Mouse (Mus musculus): ENCODE results near the gene Gp9. TPM values are rescaled to one million over a fixed set of nuclear protein-coding genes. Genes with fewer than 3 reads are reported as not detected.

The Gp9 gene
- total RNA-seq (2014; rRNA removed): 1.7 TPM in 1 of 2 replicates, not detected in the other
- not detected in 2 replicates for polyA plus RNA-seq (2015; fragmentation: Nextera tagmentation; extraction: Ambion mirVana)

DNA sequence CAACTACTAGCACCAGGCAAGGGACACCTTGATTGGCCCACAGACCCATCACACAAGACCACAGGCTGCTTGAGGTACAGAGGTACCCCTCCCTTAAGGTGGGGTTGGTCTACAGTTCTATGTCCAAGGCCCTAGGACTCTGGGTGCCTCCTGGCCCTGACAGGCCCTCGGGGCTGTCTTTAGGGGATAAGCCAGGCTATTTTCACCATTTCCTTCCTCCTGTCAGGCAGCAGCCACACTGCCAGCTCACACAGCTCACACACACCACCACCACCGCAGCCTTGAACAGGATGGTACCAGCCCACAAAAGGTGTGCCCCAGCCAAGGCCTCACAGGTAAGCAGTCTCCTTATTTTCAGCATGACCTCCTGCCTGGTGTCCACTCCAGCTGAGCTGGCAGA, at the start of gene Gp9:
Gene Gp9 (plus strand): TSS at position 231 of the 400 bp plus-strand sequence.
- H3K4me3 ChIP-seq (ENCODE audit: low read depth, low read length): no peak within 1 kb of the TSS
- no peak for ATAC-seq (ENCODE audit: low FRiP score)
- H3K36me3 ChIP-seq (ENCODE audit: insufficient read depth, low read length): no peaks in the 10 kb centered on the region
- H3K4me1 ChIP-seq (ENCODE audit: insufficient read depth, low read length): no peaks in the 10 kb centered on the region
- TF ChIP-seq CTCF (IDR thresholded peaks at IDR 0.05): no peak
- H3K27ac ChIP-seq (ENCODE audit: low read depth, low read length): no peak within 1 kb of the TSS
- no peak for DNase-seq (ENCODE audit: low spot score)
- no peaks in the 10 kb centered on the region for H3K9me3 ChIP-seq (ENCODE audit: low read length)
- H3K27me3 ChIP-seq (ENCODE audit: insufficient read depth, low read length): no peaks in the 10 kb centered on the region
- WGBS: 65% methylated on average over 2 of the region's 2 CpGs
- H3K4me2 ChIP-seq (ENCODE audit: low read depth, low read length, poor library complexity, severe bottlenecking): no peak within 1 kb of the TSS
- no peak within 1 kb of the TSS for H3K9ac ChIP-seq (replicated peaks; ENCODE audit: low read length, poor library complexity, severe bottlenecking)

DNA sequence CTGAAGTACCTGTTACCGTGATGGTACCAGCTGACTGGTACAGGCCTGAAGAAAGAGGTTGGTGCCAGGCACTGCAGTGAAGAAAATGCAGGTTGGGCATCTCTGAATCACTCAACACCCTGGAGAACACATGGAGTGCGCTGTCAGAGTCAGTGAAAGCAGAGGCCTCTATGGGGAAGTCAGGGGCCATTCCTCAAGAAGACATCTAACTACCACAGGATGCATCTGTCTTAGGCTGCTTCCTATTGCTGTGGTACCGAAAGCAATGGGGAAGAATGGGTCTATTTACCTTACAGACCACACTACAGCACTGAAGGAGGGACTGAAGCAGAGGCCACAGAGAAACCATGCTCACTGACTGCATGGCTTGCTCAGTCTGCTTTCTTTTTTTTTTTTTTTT, 49.8 kb upstream of the Gp9 start:
- Histone ChIP-seq H3K27ac (ENCODE audit: low read depth, low read length) (no peak overlapping the region), H3K27me3 (ENCODE audit: insufficient read depth, low read length) (peaks cover 3% of the 10 kb centered on the region; the same call in 1 of the 2 replicates), H3K36me3 (ENCODE audit: insufficient read depth, low read length) (no peaks in the 10 kb centered on the region), H3K9me3 (ENCODE audit: low read length) (no peaks in the 10 kb centered on the region), H3K9ac (replicated peaks; ENCODE audit: low read length, poor library complexity, severe bottlenecking) (no peak overlapping the region), H3K4me2 (ENCODE audit: low read depth, low read length, poor library complexity, severe bottlenecking) (no peak overlapping the region), H3K4me1 (ENCODE audit: insufficient read depth, low read length) (peaks cover 8% of the 10 kb centered on the region; the same call in 1 of the 2 replicates), H3K4me3 (ENCODE audit: low read depth, low read length) (no peak overlapping the region)
- DNase-seq (ENCODE audit: low spot score) (no peak), ATAC-seq (ENCODE audit: low FRiP score) (no peak)
- WGBS: 69% methylated on average over 3 of the region's 3 CpGs
- no peak for TF ChIP-seq CTCF (IDR thresholded peaks at IDR 0.05)

DNA sequence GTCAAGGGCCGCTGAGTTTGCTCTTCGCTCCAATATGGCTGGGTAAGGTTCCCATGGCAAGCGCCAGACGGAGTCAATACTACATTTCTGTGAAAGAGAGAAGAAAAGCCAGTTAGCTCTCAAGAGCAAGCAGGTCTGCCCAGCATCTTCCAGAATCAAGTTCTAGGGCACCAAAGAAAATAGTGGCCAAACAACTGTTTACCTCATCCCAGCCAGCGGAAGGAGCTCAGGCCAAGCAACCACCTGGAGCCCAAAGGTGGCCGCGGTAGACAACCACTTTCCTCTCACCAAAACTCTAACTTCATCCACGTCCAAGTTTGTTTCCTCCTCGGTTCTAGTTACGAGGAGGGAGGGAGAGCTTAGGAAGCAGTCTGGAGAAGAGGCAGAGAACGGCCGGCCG, 47.7 kb upstream of the Gp9 start:
- H3K9ac ChIP-seq (replicated peaks; ENCODE audit: low read length, poor library complexity, severe bottlenecking): peak overlapping the region; percentile 71; the same call in 1 of the 2 replicates
- H3K4me2 ChIP-seq (ENCODE audit: low read depth, low read length, poor library complexity, severe bottlenecking): peak overlapping the region; percentile 95
- peaks cover 8% of the 10 kb centered on the region; the same call in 1 of the 2 replicates for H3K4me1 ChIP-seq (ENCODE audit: insufficient read depth, low read length)
- no peak for TF ChIP-seq CTCF (IDR thresholded peaks at IDR 0.05)
- no peaks in the 10 kb centered on the region for H3K9me3 ChIP-seq (ENCODE audit: low read length)
- no peak for ATAC-seq (ENCODE audit: low FRiP score)
- peaks cover 7% of the 10 kb centered on the region; the same call in 1 of the 2 replicates for H3K27me3 ChIP-seq (ENCODE audit: insufficient read depth, low read length)
- 17% methylated on average over 13 of the region's 13 CpGs for WGBS
- H3K36me3 ChIP-seq (ENCODE audit: insufficient read depth, low read length): no peaks in the 10 kb centered on the region
- H3K27ac ChIP-seq (ENCODE audit: low read depth, low read length): no peak overlapping the region
- DNase-seq (ENCODE audit: low spot score): no peak
- H3K4me3 ChIP-seq (ENCODE audit: low read depth, low read length): peak overlapping the region; percentile 53

DNA sequence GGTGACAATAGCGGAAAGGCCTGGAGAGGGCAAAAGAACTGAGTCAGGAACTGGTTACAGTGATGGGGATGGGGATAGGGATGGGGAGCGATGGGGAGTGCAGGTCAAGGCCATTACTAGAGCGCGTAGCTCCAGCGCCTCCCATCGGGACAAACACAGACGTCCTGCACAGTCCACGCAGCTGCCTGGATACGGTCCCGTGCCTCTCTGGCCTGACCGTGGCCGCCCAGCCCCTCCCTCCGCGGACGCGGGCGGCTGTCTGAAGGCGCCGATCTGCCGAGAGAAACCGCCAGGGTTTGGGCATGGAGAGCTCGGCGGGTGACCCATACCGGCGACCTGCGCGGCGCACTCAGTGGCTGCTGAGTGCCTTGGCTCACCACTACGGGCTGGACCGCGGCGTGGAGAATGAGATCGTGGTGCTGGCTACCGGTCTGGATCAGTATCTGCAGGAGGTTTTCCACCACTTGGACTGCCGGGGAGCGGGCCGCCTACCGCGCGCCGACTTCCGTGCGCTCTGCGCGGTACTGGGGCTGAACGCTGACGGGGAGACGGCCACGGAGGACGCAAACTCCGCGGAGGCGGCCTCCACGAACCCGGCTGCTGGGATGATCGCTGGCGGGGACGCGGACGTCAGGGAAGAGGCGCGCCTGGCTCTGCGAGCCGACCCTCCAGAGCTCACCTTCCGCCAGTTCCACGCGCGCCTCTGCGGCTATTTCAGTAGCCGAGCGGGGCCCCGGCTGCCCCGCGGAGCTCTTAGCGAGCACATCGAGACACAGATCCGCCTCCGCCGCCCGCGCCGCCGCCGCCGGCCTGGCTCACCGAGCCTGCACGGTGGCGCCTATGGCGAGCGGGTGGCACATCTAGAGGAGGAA, 47.0 kb upstream of the Gp9 start, which contains the start of gene Efcc1:
Gene Efcc1 (plus strand): TSS at position 279 of the 872 bp plus-strand sequence.
- Histone ChIP-seq H3K27me3 (ENCODE audit: insufficient read depth, low read length) (peaks cover 7% of the 10 kb centered on the region; the same call in 1 of the 2 replicates), H3K27ac (ENCODE audit: low read depth, low read length) (peak within 1 kb of the TSS; percentile 60), H3K4me3 (ENCODE audit: low read depth, low read length) (peak within 1 kb of the TSS; percentile 53), H3K36me3 (ENCODE audit: insufficient read depth, low read length) (no peaks in the 10 kb centered on the region), H3K4me1 (ENCODE audit: insufficient read depth, low read length) (peaks cover 8% of the 10 kb centered on the region; the same call in 1 of the 2 replicates), H3K4me2 (ENCODE audit: low read depth, low read length, poor library complexity, severe bottlenecking) (peak within 1 kb of the TSS; percentile 95), H3K9me3 (ENCODE audit: low read length) (no peaks in the 10 kb centered on the region), H3K9ac (replicated peaks; ENCODE audit: low read length, poor library complexity, severe bottlenecking) (peak within 1 kb of the TSS; percentile 71)
- DNase-seq (ENCODE audit: low spot score): peak; percentile 69
- ATAC-seq (ENCODE audit: low FRiP score): peak; percentile 65
- no peak; the same call in 1 of the 2 replicates for TF ChIP-seq CTCF (IDR thresholded peaks at IDR 0.05)
- under 1% methylated on average over 84 of the region's 90 CpGs for WGBS

DNA sequence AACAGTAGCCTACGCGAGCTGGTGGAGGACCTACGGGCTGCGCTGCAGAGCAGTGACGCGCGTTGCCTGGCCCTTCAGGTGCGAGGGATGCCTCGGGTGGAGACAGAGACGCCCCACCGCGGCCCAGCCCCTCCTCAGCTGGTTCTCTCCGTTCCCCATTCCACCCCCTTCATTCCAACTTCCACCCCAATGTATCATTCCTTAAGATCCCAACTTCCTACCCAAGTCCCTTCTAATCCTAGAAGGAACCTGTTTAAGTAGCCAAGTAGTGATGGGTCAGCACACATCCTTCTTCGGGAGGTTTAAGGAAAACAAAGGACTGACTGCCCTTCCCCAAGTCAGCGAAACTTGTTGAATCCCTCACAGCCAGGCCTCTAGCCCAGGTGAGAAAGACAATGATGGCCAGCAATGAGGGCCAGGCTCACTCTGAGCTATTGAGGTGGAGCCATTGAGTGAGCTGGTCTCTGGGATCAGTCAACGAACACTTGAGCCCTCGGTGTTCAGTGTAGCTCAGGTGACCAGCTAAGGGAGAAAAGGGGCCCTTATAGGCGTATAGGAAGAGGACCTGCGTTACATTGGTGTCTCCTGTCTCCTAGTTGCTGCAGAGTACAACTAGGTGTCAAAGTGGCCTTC, 46.3 kb upstream of the Gp9 start:
- Histone ChIP-seq H3K9ac (replicated peaks; ENCODE audit: low read length, poor library complexity, severe bottlenecking) (peak overlapping the region; percentile 71), H3K4me3 (ENCODE audit: low read depth, low read length) (peak overlapping the region; percentile 53), H3K36me3 (ENCODE audit: insufficient read depth, low read length) (no peaks in the 10 kb centered on the region), H3K4me2 (ENCODE audit: low read depth, low read length, poor library complexity, severe bottlenecking) (peak overlapping the region; percentile 95), H3K27ac (ENCODE audit: low read depth, low read length) (peak overlapping the region; percentile 60), H3K27me3 (ENCODE audit: insufficient read depth, low read length) (peaks cover 5% of the 10 kb centered on the region; the same call in 1 of the 2 replicates), H3K9me3 (ENCODE audit: low read length) (no peaks in the 10 kb centered on the region), H3K4me1 (ENCODE audit: insufficient read depth, low read length) (peaks cover 8% of the 10 kb centered on the region; the same call in 1 of the 2 replicates)
- WGBS: 2% methylated on average over 19 of the region's 19 CpGs
- ATAC-seq (ENCODE audit: low FRiP score) (no peak), DNase-seq (ENCODE audit: low spot score) (no peak)
- TF ChIP-seq CTCF (IDR thresholded peaks at IDR 0.05): no peak

Data from midbrain, postnatal 0 days (tissue).